Mouse (Mus musculus) B cell, adult 2 months (primary cell): ENCODE measurements around the gene Dnah8.

Experiments used
- DNase-seq, 2 experiments: peaks; one replicate each; pipeline ENCODE4 v3.0.0; 2022

The Dnah8 gene

DNA sequence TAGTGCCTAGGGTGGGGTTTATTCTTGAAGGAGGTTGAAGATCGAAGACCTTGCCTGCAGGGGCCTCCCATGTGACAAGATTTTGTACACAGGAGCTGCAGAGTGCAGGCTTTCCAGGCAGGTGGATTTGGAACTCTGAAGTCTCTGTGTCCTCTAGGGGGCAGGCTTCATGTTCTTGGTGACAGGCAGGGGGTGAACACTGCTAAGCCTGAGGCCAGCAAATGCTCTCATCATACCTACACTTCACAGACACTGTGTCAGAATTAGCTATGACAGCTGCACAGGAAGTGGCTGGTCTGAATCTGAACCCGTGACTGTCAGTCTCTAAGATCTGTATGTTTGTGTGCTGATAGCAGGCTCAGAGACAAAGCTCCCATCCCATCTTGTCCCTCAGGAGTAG is 268.6 kb downstream of the Dnah8 start:
- no peak for DNase-seq

GRCm38 (mm10) chr17:30897075-30897474 is 272.9 kb downstream of the Dnah8 start:
- no peak for DNase-seq

DNA sequence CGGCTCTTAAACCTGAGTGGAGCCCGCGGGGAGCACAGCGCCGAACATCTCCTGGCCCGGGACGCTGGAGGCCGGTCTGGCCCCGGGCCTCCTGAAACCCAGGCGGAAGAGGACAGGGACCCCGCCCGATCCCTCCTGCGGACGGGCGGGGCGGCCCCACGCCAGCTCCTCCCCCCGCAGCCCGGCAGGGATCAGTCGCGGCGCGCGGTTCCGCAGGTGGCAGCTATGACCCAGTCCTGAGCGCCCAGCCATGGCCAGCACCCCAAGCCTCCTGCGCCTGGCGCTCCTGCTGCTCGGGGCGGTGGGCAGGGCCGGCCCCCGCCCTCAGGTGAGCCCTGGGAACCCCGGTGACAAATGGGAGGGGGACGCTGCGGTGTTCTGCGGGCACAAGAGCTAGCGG is 277.5 kb downstream of the Dnah8 start, which contains the start of gene Glp1r:
Gene Glp1r, plus strand, starts transcription at position 191 of the 400 bp plus-strand sequence.
- no peak for DNase-seq

DNA sequence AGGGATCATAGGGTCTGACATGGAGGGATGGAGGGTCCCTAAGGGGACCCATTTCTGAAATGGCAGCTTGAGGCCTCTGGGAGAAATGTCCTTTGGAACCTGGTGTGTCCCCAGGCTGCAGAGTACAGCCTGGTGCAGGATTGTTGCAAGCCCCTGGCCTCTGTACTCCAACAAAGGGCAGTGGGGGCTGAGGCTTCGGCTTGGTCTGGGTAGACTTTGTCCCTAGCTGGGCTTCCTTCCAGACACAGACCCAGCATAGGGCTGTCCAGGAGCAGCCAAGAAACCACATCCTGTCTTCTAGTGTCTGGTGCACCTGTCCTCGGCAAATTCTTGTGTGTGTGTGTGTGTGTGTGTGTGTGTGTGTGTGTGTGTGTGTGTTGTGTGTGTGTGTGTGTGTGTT is 279.9 kb downstream of the Dnah8 start:
- DNase-seq, result no peak

DNA sequence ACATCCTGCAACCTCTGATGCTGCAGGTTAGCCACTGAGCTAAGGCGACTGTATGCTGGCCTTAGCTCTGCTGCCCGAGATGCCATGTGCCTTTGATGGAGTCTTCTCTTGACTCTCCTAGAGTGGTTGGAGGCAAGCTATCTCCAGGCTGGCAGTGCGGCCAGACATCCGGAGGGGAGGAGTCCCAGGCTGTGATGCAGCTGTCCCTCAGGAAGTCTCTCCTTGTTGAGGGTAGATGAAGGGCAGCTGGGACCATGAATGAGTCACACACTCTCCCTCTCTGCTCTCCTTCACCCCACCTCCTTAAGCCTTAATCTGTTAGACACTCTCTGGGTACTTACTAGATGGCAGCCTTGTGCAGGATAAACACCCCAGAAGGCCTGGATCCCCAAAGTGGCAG is 283.4 kb downstream of the Dnah8 start:
- no peak for DNase-seq

DNA sequence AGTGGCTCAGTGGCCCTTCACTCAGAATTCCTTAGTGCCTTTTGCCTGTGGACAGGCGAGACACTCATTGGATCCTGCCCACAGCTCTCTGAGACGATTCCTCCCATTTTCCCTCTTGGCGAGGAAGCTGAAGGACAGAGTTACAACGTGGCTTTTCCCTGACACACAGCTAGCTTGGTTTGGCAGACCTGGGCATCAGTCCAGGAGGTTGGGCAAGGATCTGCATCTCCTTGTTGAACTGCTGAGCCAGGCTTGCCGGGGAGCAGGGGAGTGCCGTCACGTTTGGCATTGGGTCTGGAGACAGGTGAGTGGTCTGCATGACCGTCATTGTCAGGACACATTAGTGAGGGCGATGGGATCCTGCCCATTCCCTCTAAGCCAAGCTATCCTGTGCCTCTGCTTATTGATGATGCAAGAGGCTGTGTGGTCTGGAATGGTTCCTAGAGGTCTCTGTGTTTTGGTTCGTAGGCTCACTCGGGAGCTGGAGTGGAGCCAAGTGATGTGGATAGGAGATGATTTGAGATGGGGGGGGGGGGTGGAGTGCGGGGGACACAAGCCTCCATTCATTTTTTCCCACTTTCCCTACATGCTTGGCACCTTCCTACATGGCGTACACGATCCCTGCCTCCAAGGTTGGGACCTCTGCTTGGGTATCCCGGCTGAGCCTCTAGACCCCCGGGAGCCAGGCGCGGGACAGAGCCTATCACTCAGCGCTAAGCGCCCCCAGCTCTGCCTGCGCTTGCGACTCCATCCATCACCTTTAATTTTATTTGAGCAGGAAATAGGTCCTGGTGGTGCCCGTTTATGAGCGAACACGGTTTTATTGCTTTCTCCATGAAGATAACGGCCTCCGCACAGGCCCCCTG is 286.9 kb downstream of the Dnah8 start:
- no peak for DNase-seq

GRCm38 (mm10) chr17:30911732-30912088 is 287.6 kb downstream of the Dnah8 start:
- no peak for DNase-seq

DNA sequence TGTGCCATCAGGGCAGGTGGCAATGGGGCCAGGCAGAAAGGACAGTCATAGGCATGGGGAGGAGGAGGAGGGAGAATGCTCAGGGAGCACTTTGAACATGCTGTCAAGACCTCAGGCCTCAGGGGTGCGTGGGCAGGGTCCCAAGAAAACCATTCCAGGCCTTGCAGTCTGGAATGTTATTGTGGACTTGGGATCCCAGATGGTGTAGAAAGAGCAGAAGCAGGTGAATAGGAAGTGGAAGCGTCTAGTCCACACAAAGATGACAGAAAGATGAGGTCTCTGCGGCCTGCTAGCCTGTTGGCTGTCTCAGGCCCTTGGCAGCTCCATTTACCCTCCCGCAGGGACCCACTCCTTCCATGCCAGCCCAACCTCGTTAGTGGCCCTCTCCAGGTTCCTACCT is 288.4 kb downstream of the Dnah8 start:
- DNase-seq, result no peak

DNA sequence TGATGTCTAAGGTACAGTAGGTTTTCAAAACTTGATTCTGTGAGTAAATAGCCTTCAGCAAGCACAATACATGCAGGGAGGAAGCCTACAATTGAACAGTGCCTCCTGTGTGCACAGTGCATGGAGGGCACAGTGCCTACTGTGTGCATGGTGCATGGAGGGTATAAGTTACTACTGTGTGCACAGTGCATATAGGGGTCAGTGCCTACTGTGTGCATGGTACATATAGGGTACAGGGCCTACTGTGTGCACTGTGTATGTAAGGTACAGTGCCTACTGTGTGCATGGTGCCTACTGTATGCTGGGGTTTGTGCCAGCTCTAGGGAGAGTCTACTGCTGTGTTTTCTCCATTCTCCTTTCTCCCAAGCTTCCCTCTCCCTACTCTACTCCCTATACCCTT is 290.1 kb downstream of the Dnah8 start:
- DNase-seq, result no peak

DNA sequence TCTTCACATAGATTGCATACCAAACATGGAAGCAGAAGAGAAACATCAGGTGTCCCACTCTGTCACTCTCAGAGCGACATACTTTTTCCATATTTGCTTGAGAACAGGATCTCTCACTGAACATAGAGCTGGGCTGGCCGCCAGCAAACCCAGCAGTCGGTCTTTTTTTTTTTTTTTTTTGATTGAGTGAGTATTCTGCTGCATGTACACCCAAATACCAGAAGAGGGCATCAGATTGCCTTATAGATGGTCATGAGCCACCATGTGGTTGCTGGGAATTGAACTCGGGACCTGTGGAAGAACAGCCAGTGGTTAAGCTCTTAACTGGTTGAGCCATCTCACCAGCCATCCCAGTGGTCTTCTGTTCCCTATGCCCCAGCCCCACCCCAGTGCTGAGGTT is 299.4 kb downstream of the Dnah8 start:
- DNase-seq, result no peak
